Mouse (Mus musculus) left cerebral cortex, adult 2 months (tissue): ENCODE data around the gene Rps11. TPM values are rescaled to one million over a fixed set of nuclear protein-coding genes. Genes with fewer than 3 reads are reported as not detected.

ENCODE experiments used
- DNase-seq, 2 experiments: peaks; one replicate each; pipeline ENCODE4 v3.0.0; 2021 to 2022; ENCODE audit warnings: low spot score in 2 of 2, mixed read lengths in 1 of 2; ENCODE audit errors: extremely low spot score in 1 of 2
- H3K27ac ChIP-seq: fragments of 200-600 bp; 2 replicates; pipeline ENCODE4 v1.8.1; 2022
- H3K4me3 ChIP-seq: fragments of 200-600 bp; 2 replicates; pipeline ENCODE4 v1.8.1; 2022
- CTCF ChIP-seq: fragments of 200-600 bp; IDR thresholded peaks from 2 replicates; pipeline ENCODE4 v1.8.1; 2022; ENCODE audit warnings: antibody characterized with exemption, mild to moderate bottlenecking, moderate library complexity
- intact Hi-C: fragments of 180-260 bp; cut with DNase I; formaldehyde crosslinking; loops from one replicate; pipeline ENCODE4 v1.15.1; 2025
- total RNA-seq, 2 experiments: library from RNA; stranded (reverse); gene quantifications; 2 replicates each; pipeline ENCODE4 v1.2.3; 2021

Rps11 gene
- total RNA-seq, 2 experiments from 2014 or later = 421 to 444 TPM

GRCm38 (mm10) chr7:45139904-45140723, 15.9 kb upstream of the Rps11 start:
- H3K4me3 ChIP-seq = no peak overlapping the region
- TF ChIP-seq CTCF = no peak
- DNase-seq = no peak
- intact Hi-C loops = no loop called here
- H3K27ac ChIP-seq = no peak overlapping the region

DNA sequence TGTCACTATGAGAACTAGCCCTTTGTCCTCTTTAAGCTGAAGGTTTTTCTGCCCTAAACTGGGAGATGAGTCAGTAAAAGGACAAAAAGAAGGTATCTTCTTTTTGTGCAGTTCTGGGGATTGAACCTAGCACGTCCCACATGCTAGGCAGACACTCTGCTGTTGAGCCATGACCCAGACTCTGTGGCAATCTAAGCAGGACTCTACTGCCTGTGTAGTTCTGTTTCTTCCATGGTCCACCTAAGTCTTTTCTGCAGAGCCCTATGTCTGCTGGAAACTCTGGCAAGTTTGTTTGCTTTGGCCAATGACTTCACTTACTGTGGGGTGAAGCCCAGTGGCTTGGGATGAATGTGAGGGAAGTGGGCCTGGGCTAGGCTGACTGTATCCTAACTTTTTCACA, 14.2 kb upstream of the Rps11 start:
- no peak overlapping the region for H3K27ac ChIP-seq
- H3K4me3 ChIP-seq = no peak overlapping the region
- intact Hi-C loops = no loop called here
- DNase-seq = no peak
- TF ChIP-seq CTCF = no peak

- intact Hi-C loops = no loop called here
- DNase-seq = no peak
- Histone ChIP-seq H3K4me3 (no peak overlapping the region), H3K27ac (no peak overlapping the region)
- TF ChIP-seq CTCF = no peak
Observed at GRCm38 (mm10) chr7:45137171-45138006, 13.2 kb upstream of the Rps11 start.

DNA sequence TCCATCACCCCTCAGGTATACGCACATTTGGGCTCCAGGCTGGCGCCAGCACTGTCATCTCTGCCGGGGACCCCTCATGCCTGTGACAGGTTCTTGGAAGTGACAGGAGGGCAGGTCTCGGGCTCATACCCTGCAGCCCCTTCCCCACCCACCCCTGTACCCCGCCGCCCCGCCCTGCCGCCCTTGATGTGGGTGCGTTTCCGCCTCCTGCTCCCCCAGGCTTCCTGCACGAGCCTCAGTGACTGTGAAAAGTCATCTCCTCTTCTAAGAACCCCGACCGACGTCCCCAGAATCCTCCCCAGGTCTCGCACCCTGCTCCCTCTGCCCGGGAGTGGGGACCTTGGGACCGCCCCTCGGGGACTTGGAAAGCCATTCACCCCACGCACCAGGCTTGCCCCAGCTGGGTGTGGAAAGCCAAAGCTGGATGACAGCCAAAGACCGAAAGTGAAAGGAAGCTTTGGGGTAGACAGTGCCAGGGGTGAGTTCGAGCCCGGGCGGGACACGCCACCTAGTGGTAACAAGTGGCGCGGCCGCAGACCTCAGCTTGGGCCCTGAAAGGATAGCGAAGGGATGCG, 11.8 kb upstream of the Rps11 start, which contains the start of the genes Gm45713 and Flt3l:
Gene Gm45713 (minus strand): TSS at position 239 of the 575 bp plus-strand sequence.
Gene Flt3l (minus strand): TSS at position 440 of the 575 bp plus-strand sequence.
- H3K4me3 ChIP-seq = peak within 1 kb of the TSS; percentile 64
- H3K27ac ChIP-seq = peak within 1 kb of the TSS; percentile 83
- peak; percentile 87 to 90 for DNase-seq
- intact Hi-C loops = loop anchor here (1.0 kb wide), 1 partner anchor 57 kb away; no protein-coding TSS in a partner anchor
- TF ChIP-seq CTCF = no peak; the same call in none of the 2 replicates

GRCm38 (mm10) chr7:45135370-45135769, 11.1 kb upstream of the Rps11 start:
- no peak for TF ChIP-seq CTCF
- DNase-seq = no peak
- Histone ChIP-seq H3K4me3 (peak overlapping the region; percentile 64; the same call in 1 of the 2 replicates), H3K27ac (no peak overlapping the region)
- intact Hi-C loops = no loop called here

GRCm38 (mm10) chr7:45134544-45135026, 10.3 kb upstream of the Rps11 start:
- DNase-seq = no peak
- Histone ChIP-seq H3K4me3 (no peak overlapping the region), H3K27ac (no peak overlapping the region)
- TF ChIP-seq CTCF = no peak
- intact Hi-C loops = no loop called here

DNA sequence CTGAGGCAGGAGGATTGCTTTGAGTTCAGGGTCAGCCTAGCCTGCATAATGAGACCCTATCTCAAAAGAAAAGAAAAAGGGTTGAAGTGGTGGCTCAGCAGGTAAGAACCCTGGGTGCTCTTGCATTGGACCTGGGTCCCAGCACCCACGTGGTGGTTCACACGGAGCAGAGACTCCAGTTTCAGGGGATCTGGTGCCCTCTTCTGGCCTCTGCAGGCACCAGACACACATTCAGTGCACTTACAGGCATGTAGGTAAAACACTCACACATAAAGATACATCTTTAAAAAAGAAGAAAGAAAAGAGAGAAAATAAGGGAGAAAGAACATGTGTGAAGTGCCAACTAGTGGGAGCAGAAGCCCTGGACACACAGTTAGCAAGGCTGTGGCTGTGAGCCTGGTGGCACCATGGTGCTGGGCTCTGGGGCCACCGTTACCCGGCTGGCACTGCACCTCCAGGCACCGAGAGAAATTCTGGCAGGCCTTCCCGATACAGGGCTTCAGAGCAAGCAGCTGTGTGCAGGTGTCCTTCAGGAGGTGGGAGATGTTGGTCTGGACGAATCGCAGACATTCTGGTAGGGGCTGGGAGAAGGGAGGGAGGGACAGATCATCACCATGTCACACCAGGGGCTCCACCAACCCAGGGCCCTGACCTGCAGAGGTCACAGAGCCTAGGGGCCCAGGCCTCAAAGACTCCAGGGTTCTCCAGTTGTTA, 9.4 kb upstream of the Rps11 start:
- Histone ChIP-seq H3K4me3 (no peak overlapping the region), H3K27ac (no peak overlapping the region)
- no peak for DNase-seq
- intact Hi-C loops = no loop called here
- peak; percentile 25 for TF ChIP-seq CTCF

GRCm38 (mm10) chr7:45131850-45132249, 7.6 kb upstream of the Rps11 start:
- no peak overlapping the region for H3K27ac ChIP-seq

DNA sequence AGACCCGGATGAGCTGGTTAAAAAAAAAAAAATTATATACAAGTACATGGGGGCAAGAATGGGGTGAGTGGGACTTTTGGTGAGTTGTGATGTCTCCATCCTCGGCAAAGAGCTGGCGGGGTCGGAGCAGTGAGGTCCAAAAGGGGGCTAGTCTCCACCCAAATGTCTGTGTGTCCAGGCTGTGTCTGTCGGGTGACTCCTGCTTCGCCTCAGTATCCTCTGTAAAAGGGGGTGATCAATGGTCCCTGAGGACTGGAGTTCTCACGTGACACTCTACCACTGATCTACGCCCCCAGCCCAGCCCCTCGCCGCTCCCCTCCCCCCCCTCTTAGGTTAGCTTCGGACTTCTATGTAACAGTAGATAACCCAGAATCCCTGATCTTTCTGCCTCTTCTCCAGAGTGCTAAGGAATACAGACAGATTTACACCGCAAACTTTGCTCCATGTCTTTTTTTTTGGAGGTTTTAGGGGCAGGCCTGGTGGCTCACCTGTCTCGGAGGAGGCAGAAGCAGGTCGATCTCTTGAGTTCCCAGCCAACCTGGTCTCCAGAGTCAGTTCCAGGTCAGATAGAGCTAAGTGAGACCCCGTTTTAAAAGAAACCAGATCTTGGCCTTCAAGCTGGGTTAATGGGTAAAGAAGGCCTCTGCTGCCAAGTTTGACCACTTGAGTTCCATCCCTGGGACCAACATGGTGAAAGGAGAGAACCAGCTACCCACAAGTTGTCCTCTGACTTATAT, 5.7 kb upstream of the Rps11 start:
- H3K27ac ChIP-seq = peak overlapping the region; percentile 80
- no peak for TF ChIP-seq CTCF
- intact Hi-C loops = loop anchor here (2.0 to 10.0 kb wide), 3 partner anchors 25 to 275 kb away; partner anchors contain the start of genes Aldh16a1, Pih1d1 and Pnkp
- peak overlapping the region; percentile 53 for H3K4me3 ChIP-seq
- no peak for DNase-seq

More at GRCm38 (mm10) chr7:45131850-45132249, 7.6 kb upstream of the Rps11 start:
- intact Hi-C loops = no loop called here
- no peak for DNase-seq
- TF ChIP-seq CTCF = no peak
- no peak overlapping the region for H3K4me3 ChIP-seq

DNA sequence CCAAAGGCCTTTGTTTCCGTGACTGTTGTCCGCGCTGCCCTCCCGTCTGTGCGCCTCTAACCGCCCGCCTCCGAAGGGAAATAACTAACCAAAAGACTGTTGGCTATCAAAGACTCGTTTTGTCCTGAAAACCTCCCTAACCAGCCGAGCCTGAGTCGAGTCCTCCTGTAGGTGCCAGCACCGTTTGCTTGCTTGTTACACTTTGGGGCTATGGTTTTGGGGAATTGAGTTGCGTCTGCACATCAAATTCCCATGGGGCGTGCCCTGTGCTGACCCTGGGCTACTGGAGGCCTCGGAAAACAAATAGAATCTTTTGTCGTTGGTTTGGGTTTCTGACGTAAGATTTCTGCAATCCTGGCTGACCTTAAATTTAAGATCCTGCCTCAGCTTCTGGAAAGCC, 5.1 kb upstream of the Rps11 start:
- intact Hi-C loops = loop anchor here (2.0 to 10.0 kb wide), 3 partner anchors 25 to 275 kb away; partner anchors contain the start of genes Aldh16a1, Pih1d1 and Pnkp
- peak overlapping the region; percentile 53 for H3K4me3 ChIP-seq
- no peak for TF ChIP-seq CTCF
- H3K27ac ChIP-seq = peak overlapping the region; percentile 80
- DNase-seq = no peak
